Mouse (Mus musculus): ENCODE measurements around the gene Nucb1.

- no peak for TF ChIP-seq CTCF (IDR thresholded peaks at IDR 0.05; ENCODE audit: low read depth, low read length)
- no peak for TF ChIP-seq GATA1 (IDR thresholded peaks at IDR 0.05; ENCODE audit: borderline replicate concordance, low read length)
- no peak for TF ChIP-seq TAL1 (conservative IDR thresholded peaks at IDR 0.05; ENCODE audit: low read depth, low read length)
- no peak for TF ChIP-seq GATA2 (IDR thresholded peaks at IDR 0.05; ENCODE audit: borderline replicate concordance, low read depth, low read length)
Observed at GRCm38 (mm10) chr7:45491264-45491663, 18.9 kb downstream of the Nucb1 start.
